Mouse (Mus musculus) cerebellum, adult 2 months (tissue): ENCODE results near the gene Lix1. TPM values are rescaled to one million over a fixed set of nuclear protein-coding genes. Genes with fewer than 3 reads are reported as not detected.

Experiments used
- DNase-seq, 2 experiments: peaks; one replicate each; pipeline ENCODE4 v3.0.0; 2021
- H3K27ac ChIP-seq: fragments of 200-500 bp; 2 replicates; pipeline ENCODE4 v1.5.1; 2012; ENCODE audit warnings: low read length, control low read depth, inconsistent platforms; ENCODE audit not compliant: insufficient read depth
- H3K27me3 ChIP-seq: fragments of 200-500 bp; 2 replicates; pipeline ENCODE4 v1.6.1; 2012; ENCODE audit warnings: inconsistent platforms, mild to moderate bottlenecking, low read length, moderate library complexity; ENCODE audit not compliant: control insufficient read depth, insufficient read depth
- H3K4me1 ChIP-seq: fragments of 200-500 bp; 2 replicates; pipeline ENCODE4 v1.6.1; 2011; ENCODE audit warnings: low read length; ENCODE audit not compliant: control insufficient read depth, insufficient read depth
- H3K4me3 ChIP-seq: fragments of 200-500 bp; replicated peaks from 2 replicates; pipeline ENCODE3; 2011; ENCODE audit warnings: mild to moderate bottlenecking, low read depth, low read length, control low read depth; ENCODE audit not compliant: insufficient read depth
- CTCF ChIP-seq: fragments of 200-500 bp; IDR thresholded peaks from 2 replicates; pipeline ENCODE4 v1.5.1; 2011; ENCODE audit warnings: low read depth, mild to moderate bottlenecking, control low read depth, low read length, moderate library complexity, borderline replicate concordance; ENCODE audit not compliant: insufficient read depth
- POLR2A ChIP-seq: fragments of 200-500 bp; IDR thresholded peaks from 2 replicates; pipeline ENCODE4 v1.6.1; 2011; ENCODE audit warnings: low read length, control low read depth, borderline replicate concordance; ENCODE audit not compliant: insufficient read depth
- WGBS: fragments of 180-500 bp; shearing (Covaris S2); methylation state at CpG from one replicate; pipeline ENCODE4 v1.1.7; 2018; 5-methylcytosine and 5-hydroxymethylcytosine counted together
- polyA plus RNA-seq: library from polyadenylated mRNA; depleted of rRNA; stranded (reverse); fragments of >200 nt; gene quantifications from 2 replicates; pipeline ENCODE4 v1.2.3, GENCODE M21; 2012

Gene Lix1
- polyA plus RNA-seq, 1 experiment: 9.6 TPM

DNA sequence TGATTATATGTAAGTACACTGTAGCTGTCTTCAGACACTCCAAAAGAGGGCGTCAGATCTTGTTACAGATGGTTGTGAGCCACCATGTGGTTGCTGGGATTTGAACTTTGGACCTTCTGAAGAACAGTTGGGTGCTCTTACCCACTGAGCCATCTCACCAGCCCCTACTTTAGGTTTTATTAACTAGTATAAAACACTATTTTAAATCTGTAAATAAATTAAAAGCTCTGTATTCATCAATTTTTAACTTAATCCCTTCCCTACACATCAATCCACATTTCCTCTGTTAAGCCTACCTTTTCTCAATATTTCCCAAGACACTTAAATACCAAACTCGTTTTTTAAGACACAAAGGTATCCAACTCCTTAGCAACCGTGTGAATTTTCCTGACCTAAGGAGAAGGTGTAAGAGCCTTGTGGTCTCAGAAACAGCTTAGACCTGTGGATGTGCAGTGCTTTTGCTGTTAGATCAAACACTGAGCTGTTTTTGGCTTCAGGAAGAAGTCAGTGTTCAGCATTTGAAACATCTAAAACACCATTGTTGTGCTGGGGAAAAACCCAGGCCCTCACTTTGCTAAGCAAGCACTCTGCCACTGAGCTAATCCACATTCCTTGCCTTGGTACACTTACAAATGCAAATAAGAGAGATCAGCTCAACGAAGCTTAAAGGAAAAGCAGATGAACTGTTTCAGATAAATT is 22.3 kb downstream of the Lix1 start:
- no peak overlapping the region for H3K27ac ChIP-seq
- DNase-seq: no peak
- no peak overlapping the region for H3K4me3 ChIP-seq
- no peaks in the 10 kb centered on the region for H3K27me3 ChIP-seq
- TF ChIP-seq POLR2A (no peak), CTCF (no peak)
- H3K4me1 ChIP-seq: no peaks in the 10 kb centered on the region
- 36% methylated on average over 4 of the region's 4 CpGs for WGBS

DNA sequence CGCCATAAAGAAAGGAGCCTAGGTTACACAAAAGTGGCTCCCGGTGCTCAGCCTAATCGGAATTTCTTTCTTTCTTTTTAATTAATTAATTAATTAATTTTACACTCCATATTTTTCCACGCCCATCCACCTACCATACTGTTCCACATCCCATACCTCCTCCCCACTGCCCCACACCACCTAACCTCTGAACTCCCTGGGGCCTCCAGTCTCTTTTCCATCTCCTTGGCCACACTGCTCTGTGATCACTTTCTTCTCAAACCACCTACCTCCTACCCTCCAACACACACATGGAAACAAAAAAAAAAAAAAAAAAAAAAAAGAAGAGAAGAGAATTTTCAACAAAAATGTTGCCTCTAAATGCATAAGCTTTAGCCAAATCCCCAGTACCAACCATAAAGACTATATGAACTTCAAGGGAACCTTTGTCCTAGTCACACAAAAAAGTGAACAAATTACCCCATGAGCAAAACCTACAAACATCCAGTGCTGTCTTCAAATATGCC is 22.9 kb downstream of the Lix1 start:
- no peak for DNase-seq
- TF ChIP-seq CTCF: no peak
- TF ChIP-seq POLR2A: no peak
- no peak overlapping the region for H3K4me3 ChIP-seq
- H3K27ac ChIP-seq: no peak overlapping the region
- no peaks in the 10 kb centered on the region for H3K27me3 ChIP-seq
- 47% methylated on average over 4 of the region's 4 CpGs for WGBS
- no peaks in the 10 kb centered on the region for H3K4me1 ChIP-seq

DNA sequence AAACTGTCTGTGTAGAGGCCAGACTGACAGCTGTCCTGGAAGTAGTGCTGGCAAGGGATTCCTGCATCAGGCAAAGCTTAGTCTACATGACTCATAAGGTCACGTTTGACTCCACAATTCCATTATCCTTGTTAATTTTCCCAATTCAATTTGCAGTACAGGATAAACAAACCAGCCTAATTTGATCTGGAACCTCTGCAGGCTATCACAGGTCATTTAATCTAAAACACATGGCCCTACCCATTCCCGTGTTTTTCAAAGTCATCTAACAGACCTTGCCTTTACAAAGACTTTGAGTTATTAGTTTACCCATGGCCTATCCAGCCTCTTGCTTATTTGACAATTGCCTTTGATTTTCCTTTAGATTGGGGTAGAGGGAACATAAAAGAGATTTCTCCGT is 23.4 kb downstream of the Lix1 start:
- Histone ChIP-seq H3K4me1 (no peaks in the 10 kb centered on the region), H3K27ac (no peak overlapping the region), H3K27me3 (no peaks in the 10 kb centered on the region), H3K4me3 (no peak overlapping the region)
- no peak for DNase-seq
- WGBS: 64% methylated on average over 3 of the region's 3 CpGs
- TF ChIP-seq CTCF: no peak
- TF ChIP-seq POLR2A: no peak

DNA sequence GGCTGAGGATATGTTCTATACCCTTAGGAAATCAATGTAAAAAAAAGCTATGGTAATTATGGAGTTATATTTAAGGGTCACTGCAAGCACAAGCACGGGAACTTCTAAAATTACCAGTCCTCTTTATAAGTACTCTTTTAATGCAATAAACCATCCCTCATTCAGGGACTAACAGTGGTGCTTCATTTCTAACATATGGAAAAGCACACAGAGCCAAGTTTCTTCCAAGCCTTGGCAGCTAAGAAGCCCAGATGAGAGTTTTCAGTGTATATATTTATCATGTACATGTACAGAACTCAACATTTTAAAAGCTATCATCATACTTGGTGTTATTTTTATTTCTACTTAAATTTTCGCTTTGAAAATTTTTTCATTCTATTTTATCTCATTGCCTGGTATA is 26.4 kb downstream of the Lix1 start:
- 89% methylated on average over 2 of the region's 2 CpGs for WGBS
- no peak overlapping the region for H3K27ac ChIP-seq
- no peak for DNase-seq

DNA sequence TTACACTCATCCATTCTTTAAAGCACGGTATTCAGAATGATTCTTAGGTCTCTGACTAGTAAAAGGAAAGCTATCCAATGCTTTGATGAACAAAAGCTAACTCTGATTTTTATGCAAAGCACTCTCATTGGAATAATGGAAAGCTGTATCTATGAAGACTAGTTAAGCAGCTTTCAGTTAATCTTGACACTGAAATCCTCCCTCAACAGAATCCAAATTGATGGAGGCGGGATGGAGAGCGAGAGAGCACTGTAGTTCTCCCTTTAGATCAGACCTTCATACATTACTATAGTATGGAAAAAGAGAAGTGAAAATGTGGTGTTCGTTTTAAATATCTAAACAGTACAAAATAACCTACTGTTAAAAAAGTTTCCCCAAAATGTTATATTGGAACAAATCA is 31.2 kb downstream of the Lix1 start:
- Histone ChIP-seq H3K27me3 (no peaks in the 10 kb centered on the region), H3K4me3 (no peak overlapping the region), H3K4me1 (no peaks in the 10 kb centered on the region), H3K27ac (no peak overlapping the region)
- TF ChIP-seq CTCF: no peak
- no peak for TF ChIP-seq POLR2A
- DNase-seq: no peak
- WGBS: 85% methylated on average over 4 of the region's 4 CpGs

More for the DNA sequence above, 26.4 kb downstream of the Lix1 start:
- Histone ChIP-seq H3K4me1 (no peaks in the 10 kb centered on the region), H3K27me3 (no peaks in the 10 kb centered on the region), H3K4me3 (no peak overlapping the region)
- TF ChIP-seq POLR2A (no peak), CTCF (no peak)

DNA sequence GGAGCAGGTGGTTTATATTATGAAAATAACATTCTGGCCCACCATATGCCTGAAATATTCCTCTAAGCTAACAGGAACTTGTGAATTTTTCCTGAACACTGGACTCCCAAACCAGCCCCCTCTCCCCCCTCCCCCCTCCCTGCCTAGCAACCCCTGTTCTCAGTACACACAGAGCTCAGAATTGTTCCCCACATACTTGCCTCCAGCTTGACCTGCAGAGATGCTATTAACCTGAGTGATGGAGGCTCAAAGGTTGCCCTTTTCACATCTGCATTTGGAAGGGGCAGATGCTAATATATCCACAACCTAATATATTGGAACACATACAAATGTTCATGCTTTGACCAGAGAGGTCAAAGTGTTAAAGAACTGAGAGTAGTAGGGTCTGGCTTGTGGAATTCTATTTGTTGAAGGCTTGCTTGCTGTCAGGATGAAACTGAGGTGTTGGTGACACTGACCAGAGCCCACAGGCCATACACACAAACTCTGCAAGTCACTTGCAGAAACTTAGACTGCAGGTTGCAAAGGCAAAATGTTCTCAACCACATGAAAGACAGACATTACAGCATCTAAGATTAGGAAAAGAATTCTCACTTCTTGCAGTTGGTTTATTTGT is 36.2 kb downstream of the Lix1 start:
- no peak overlapping the region for H3K27ac ChIP-seq
- H3K4me3 ChIP-seq: no peak overlapping the region
- no peak for DNase-seq
- TF ChIP-seq POLR2A (no peak), CTCF (no peak)
- H3K27me3 ChIP-seq: no peaks in the 10 kb centered on the region
- no peaks in the 10 kb centered on the region for H3K4me1 ChIP-seq

DNA sequence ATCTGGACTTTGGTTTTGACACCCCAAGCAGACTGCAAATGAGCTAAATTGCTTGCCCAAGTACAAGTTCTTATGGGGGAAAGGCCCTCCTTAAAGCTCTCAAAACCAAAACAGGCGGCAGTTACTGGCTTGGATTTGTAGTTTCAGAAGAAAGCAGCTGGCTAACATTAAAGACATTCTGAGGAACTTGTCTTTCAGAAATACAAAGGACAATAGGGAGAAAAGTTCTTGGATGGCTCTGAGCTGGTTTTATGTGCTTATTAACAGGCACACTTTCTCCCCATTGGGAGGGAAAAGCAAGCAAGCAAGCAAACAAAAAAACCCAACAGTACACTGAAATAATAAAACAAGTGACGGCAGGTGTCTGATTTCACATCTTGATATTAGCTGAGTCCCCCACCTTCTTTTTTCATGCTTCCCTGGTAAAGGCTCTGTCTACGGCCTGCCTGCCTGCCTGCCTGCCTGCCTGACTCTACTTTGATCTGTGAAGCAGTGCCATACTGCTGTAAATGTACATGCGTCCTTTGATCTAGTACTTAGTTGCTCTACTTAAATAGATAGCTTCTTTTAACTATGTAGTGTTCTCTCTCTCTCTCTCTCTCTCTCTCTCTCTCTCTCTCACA is 39.5 kb downstream of the Lix1 start:
- no peak overlapping the region for H3K4me3 ChIP-seq
- DNase-seq: no peak
- no peak overlapping the region for H3K27ac ChIP-seq
- whole genome bisulfite sequencing: 60% methylated on average over 4 of the region's 4 CpGs
- no peaks in the 10 kb centered on the region for H3K4me1 ChIP-seq
- no peaks in the 10 kb centered on the region for H3K27me3 ChIP-seq
- TF ChIP-seq POLR2A: no peak
- TF ChIP-seq CTCF: no peak
